Mouse (Mus musculus) kidney, postnatal 0 days (tissue): ENCODE measurements around the gene Flnb. TPM values are rescaled to one million over a fixed set of nuclear protein-coding genes. Genes with fewer than 3 reads are reported as not detected.

Experiments
- ATAC-seq: fragments of 200-750 bp; cut with Nextera tagmentation; replicated peaks from 2 replicates; pipeline ENCODE4 v1.8.0; 2017; ENCODE audit warnings: low read depth, moderate number of reproducible peaks, moderate TSS enrichment, moderate library complexity; ENCODE audit not compliant: low FRiP score
- DNase-seq: peaks from one replicate; pipeline ENCODE4 v3.0.0-alpha.2; 2016; ENCODE audit warnings: low spot score
- H3K27ac ChIP-seq: fragments of 300-500 bp; sonication (generic); 2 replicates; pipeline ENCODE4 v1.5.1; 2014; ENCODE audit warnings: mild to moderate bottlenecking
- H3K27me3 ChIP-seq: fragments of 300-500 bp; sonication (generic); 2 replicates; pipeline ENCODE4 v1.6.1; 2014; ENCODE audit warnings: low read length, mixed read lengths; ENCODE audit not compliant: insufficient read depth
- H3K36me3 ChIP-seq: fragments of 300-500 bp; sonication (generic); 2 replicates; pipeline ENCODE4 v1.6.1; 2014; ENCODE audit warnings: low read length, mixed read lengths; ENCODE audit not compliant: insufficient read depth
- H3K4me1 ChIP-seq: fragments of 300-500 bp; sonication (generic); replicated peaks from 2 replicates; pipeline ENCODE4 v1.6.1; 2014; ENCODE audit warnings: antibody characterized with exemption, low read length, mixed read lengths; ENCODE audit not compliant: insufficient read depth
- H3K4me2 ChIP-seq: fragments of 300-500 bp; sonication (generic); 2 replicates; pipeline ENCODE4 v1.6.1; 2014; ENCODE audit warnings: mild to moderate bottlenecking, low read length, moderate library complexity, mixed read lengths
- H3K4me3 ChIP-seq: fragments of 300-500 bp; sonication (generic); replicated peaks from 2 replicates; pipeline ENCODE4 v1.5.1; 2014; ENCODE audit warnings: low read depth, low read length
- H3K9ac ChIP-seq: fragments of 300-500 bp; sonication (generic); 2 replicates; pipeline ENCODE4 v1.6.1; 2014; ENCODE audit warnings: low read depth, low read length
- H3K9me3 ChIP-seq: fragments of 300-500 bp; sonication (generic); replicated peaks from 2 replicates; pipeline ENCODE4 v1.6.1; 2016; ENCODE audit warnings: low read length, inconsistent platforms, mixed read lengths
- CTCF ChIP-seq: IDR thresholded peaks from 2 replicates; pipeline ENCODE4 v1.5.1; 2016; ENCODE audit warnings: antibody characterized with exemption, low read depth, mild to moderate bottlenecking, moderate library complexity
- WGBS: fragments of 180-500 bp; shearing (Covaris S2); extraction: QIAGEN DNeasy Blood & Tissue Kit; methylation state at CpG from one replicate; pipeline ENCODE4 v1.1.7; 2014; 5-methylcytosine and 5-hydroxymethylcytosine counted together
- polyA plus RNA-seq: library from polyadenylated mRNA; unstranded; fragments of >200 nt; fragmentation: Nextera tagmentation; extraction: Ambion mirVana; gene quantifications from 2 replicates; pipeline ENCODE4 v1.2.1, GENCODE M21; 2015

Gene Flnb
- polyA plus RNA-seq, 1 experiment from 2014 or later: 10.7 TPM

DNA sequence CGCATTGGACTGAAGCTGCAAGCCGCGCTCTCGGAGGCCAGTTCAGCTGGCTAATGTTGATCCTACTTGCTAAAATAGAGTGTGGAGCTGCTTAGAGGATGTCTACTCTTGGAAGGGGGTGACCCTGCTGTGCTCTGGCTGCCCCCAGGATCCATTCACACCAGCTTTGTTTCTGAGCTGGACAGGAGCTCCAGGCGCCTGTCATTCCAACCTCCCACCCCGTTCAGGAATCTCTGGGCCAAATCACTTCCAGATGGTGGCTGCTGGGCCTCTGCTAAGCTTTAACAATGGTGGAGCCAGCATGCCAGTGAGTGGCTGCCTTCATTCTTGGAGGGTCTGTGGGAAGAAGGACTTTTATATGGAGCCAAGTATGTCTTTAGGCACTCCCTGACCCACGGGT lies 4.9 kb downstream of the Flnb start:
- TF ChIP-seq CTCF: no peak
- no peaks in the 10 kb centered on the region for H3K36me3 ChIP-seq
- no peaks in the 10 kb centered on the region for H3K27me3 ChIP-seq
- H3K4me1 ChIP-seq: peaks cover 54% of the 10 kb centered on the region
- no peak overlapping the region for H3K9ac ChIP-seq
- no peaks in the 10 kb centered on the region for H3K9me3 ChIP-seq
- whole genome bisulfite sequencing: 61% methylated on average over 7 of the region's 7 CpGs
- ATAC-seq: no peak
- no peak for DNase-seq
- H3K27ac ChIP-seq: no peak overlapping the region
- H3K4me3 ChIP-seq: no peak overlapping the region
- H3K4me2 ChIP-seq: no peak overlapping the region

GRCm38 (mm10) chr14:7824651-7825268 lies 7.0 kb downstream of the Flnb start:
- Histone ChIP-seq H3K27ac (peak overlapping the region; percentile 90), H3K9me3 (no peaks in the 10 kb centered on the region), H3K9ac (no peak overlapping the region), H3K4me1 (peaks cover 46% of the 10 kb centered on the region), H3K4me2 (no peak overlapping the region), H3K4me3 (no peak overlapping the region), H3K36me3 (no peaks in the 10 kb centered on the region), H3K27me3 (no peaks in the 10 kb centered on the region)
- WGBS: 20% methylated on average over 8 of the region's 8 CpGs
- TF ChIP-seq CTCF: no peak
- peak; percentile 76 for ATAC-seq
- DNase-seq: peak; percentile 58

DNA sequence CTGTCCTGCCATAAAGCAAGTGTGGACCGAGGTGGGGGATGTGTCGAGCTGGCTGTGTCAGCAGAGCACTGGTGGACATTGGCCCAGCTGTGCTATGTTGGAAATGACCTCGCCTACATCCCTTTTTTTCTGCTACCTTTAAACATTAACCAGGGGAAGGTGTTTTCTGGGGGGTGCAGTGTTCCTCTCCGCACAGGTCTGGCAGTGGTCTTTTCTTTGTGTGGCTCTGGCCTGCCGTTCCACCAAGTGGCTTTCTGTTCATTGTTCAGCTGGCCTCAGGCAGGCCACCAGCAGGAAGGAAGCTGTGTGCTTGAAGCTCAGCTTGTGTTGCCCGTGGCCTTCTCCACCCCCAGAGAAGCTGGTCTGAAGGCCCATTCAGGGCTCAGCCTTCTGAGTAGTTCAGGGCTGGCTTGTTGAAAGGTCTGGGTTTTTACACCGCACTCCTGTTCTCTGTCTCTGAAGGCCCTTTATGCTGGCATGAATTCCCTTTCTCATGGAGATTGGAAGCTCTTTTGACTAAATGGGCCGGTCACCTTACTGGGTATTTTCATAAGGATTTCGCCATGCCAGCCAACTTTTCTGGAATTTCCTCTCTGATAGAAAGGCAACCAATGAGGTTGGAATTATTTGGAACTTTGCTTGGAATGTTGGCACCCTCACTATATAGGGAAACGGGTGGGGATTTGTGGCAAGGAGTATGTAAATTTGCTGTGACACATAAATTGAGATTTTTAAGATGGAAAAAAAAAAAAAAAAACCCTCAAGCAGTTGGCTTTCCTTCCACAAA lies 8.6 kb downstream of the Flnb start:
- no peaks in the 10 kb centered on the region for H3K9me3 ChIP-seq
- no peak for TF ChIP-seq CTCF
- no peaks in the 10 kb centered on the region for H3K27me3 ChIP-seq
- H3K27ac ChIP-seq: peak overlapping the region; percentile 90
- DNase-seq (peak; percentile 56), ATAC-seq (peak; percentile 86)
- WGBS: 33% methylated on average over 10 of the region's 10 CpGs
- H3K36me3 ChIP-seq: no peaks in the 10 kb centered on the region
- no peak overlapping the region for H3K4me3 ChIP-seq
- no peak overlapping the region for H3K4me2 ChIP-seq
- H3K9ac ChIP-seq: 0 out of 2 replicates have a peak overlapping the region, but pooled peaks have one; percentile 10
- H3K4me1 ChIP-seq: peaks cover 32% of the 10 kb centered on the region

GRCm38 (mm10) chr14:7829181-7829580 lies 11.4 kb downstream of the Flnb start:
- Histone ChIP-seq H3K4me3 (no peak overlapping the region), H3K9me3 (no peaks in the 10 kb centered on the region), H3K36me3 (no peaks in the 10 kb centered on the region), H3K4me1 (peaks cover 25% of the 10 kb centered on the region), H3K27ac (peak overlapping the region; percentile 51), H3K9ac (no peak overlapping the region), H3K27me3 (no peaks in the 10 kb centered on the region), H3K4me2 (no peak overlapping the region)
- TF ChIP-seq CTCF: no peak
- 54% methylated on average over 2 of the region's 2 CpGs for WGBS
- 0 out of 2 replicates have a peak, but pooled peaks have one; percentile 44 for ATAC-seq
- no peak for DNase-seq

GRCm38 (mm10) chr14:7831770-7832439 lies 14.1 kb downstream of the Flnb start:
- H3K4me2 ChIP-seq: no peak overlapping the region
- H3K9me3 ChIP-seq: no peaks in the 10 kb centered on the region
- peaks cover under 1% of the 10 kb centered on the region for H3K4me1 ChIP-seq
- no peak overlapping the region for H3K27ac ChIP-seq
- H3K27me3 ChIP-seq: no peaks in the 10 kb centered on the region
- WGBS: 19% methylated on average over 1 of the region's 1 CpGs
- ATAC-seq (no peak), DNase-seq (no peak)
- H3K9ac ChIP-seq: no peak overlapping the region
- TF ChIP-seq CTCF: no peak
- no peak overlapping the region for H3K4me3 ChIP-seq
- H3K36me3 ChIP-seq: no peaks in the 10 kb centered on the region

GRCm38 (mm10) chr14:7832440-7832783 lies 14.7 kb downstream of the Flnb start:
- ATAC-seq (no peak), DNase-seq (no peak)
- Histone ChIP-seq H3K27ac (no peak overlapping the region), H3K4me1 (no peaks in the 10 kb centered on the region; the same call in 1 of the 2 replicates), H3K4me2 (no peak overlapping the region), H3K9ac (no peak overlapping the region), H3K9me3 (no peaks in the 10 kb centered on the region), H3K36me3 (no peaks in the 10 kb centered on the region), H3K4me3 (no peak overlapping the region), H3K27me3 (no peaks in the 10 kb centered on the region)
- WGBS: 91% methylated on average over 5 of the region's 5 CpGs
- no peak for TF ChIP-seq CTCF
